Mouse (Mus musculus) hindbrain, embryonic 10.5 days (tissue): ENCODE data around the gene Fgf15. TPM values are rescaled to one million over a fixed set of nuclear protein-coding genes. Genes with fewer than 3 reads are reported as not detected.

Experiments
- polyA plus RNA-seq: library from polyadenylated mRNA; unstranded; fragments of >200 nt; fragmentation: Nextera tagmentation; extraction: Ambion mirVana; gene quantifications from 2 replicates; pipeline ENCODE4 v1.2.1, GENCODE M21; 2016

Fgf15 gene
- polyA plus RNA-seq, 1 experiment from 2014 or later: 43.4 TPM

Other genes with a start within 250 kb of the Fgf15 start
- gene Ano1, start 144.6 kb upstream of the Fgf15 start, polyA plus RNA-seq: 7.4 and 12.9 TPM in 2 replicates
- 1.7 and 2.6 TPM in 2 replicates for gene Fgf3, start 58.4 kb upstream of the Fgf15 start, polyA plus RNA-seq
- gene Fgf4, start 49.2 kb upstream of the Fgf15 start, polyA plus RNA-seq: 0.15 TPM in 1 of 2 replicates, not detected in the other
- 30.5 and 33.0 TPM in 2 replicates for gene LTO1, start 18.6 kb downstream of the Fgf15 start, polyA plus RNA-seq
- gene Ccnd1, start 43.4 kb downstream of the Fgf15 start, polyA plus RNA-seq: 166 and 220 TPM in 2 replicates